Mouse (Mus musculus) T-helper 2 cell (primary cell): Measurements from ENCODE around the gene Agap1.

ENCODE experiments used
- in situ Hi-C: fragments of 300-600 bp; cut with MboI, MseI; formaldehyde crosslinking; loops from one replicate; pipeline ENCODE4 v1.15.1; 2025; ENCODE audit warnings: high pct_unique_total_duplicates

Agap1 gene

GRCm38 (mm10) chr1:89454196-89455123 lies at the start of gene Agap1:
Gene Agap1 (plus strand): TSS chr1:89454806.
- in situ Hi-C loops, result no loop called here

GRCm38 (mm10) chr1:89405991-89406390 lies 48.6 kb upstream of the Agap1 start:
- in situ Hi-C loops, result no loop called here

- in situ Hi-C loops, result no loop called here
Measured at GRCm38 (mm10) chr1:89407986-89408385, 46.6 kb upstream of the Agap1 start.

- in situ Hi-C loops, result no loop called here
Measured at GRCm38 (mm10) chr1:89413122-89413521, 41.5 kb upstream of the Agap1 start.

GRCm38 (mm10) chr1:89414563-89414962 lies 40.0 kb upstream of the Agap1 start:
- in situ Hi-C loops, result no loop called here

- in situ Hi-C loops, result no loop called here
Measured at GRCm38 (mm10) chr1:89416929-89417328, 37.7 kb upstream of the Agap1 start.

GRCm38 (mm10) chr1:89420642-89421041 lies 34.0 kb upstream of the Agap1 start:
- in situ Hi-C loops, result no loop called here

GRCm38 (mm10) chr1:89421401-89421800 lies 33.2 kb upstream of the Agap1 start:
- in situ Hi-C loops, result no loop called here

GRCm38 (mm10) chr1:89424563-89424962 lies 30.0 kb upstream of the Agap1 start:
- in situ Hi-C loops, result no loop called here

GRCm38 (mm10) chr1:89426137-89426536 lies 28.5 kb upstream of the Agap1 start:
- in situ Hi-C loops, result no loop called here

GRCm38 (mm10) chr1:89428671-89429070 lies 25.9 kb upstream of the Agap1 start:
- in situ Hi-C loops, result no loop called here

- in situ Hi-C loops, result no loop called here
Measured at GRCm38 (mm10) chr1:89429946-89430640, 24.5 kb upstream of the Agap1 start.

- in situ Hi-C loops, result no loop called here
Measured at GRCm38 (mm10) chr1:89439351-89439750, 15.3 kb upstream of the Agap1 start.

GRCm38 (mm10) chr1:89441236-89441897 lies 13.2 kb upstream of the Agap1 start:
- in situ Hi-C loops, result no loop called here

- in situ Hi-C loops, result no loop called here
Measured at GRCm38 (mm10) chr1:89443512-89443911, 11.1 kb upstream of the Agap1 start.

- in situ Hi-C loops, result no loop called here
Measured at GRCm38 (mm10) chr1:89444014-89444413, 10.6 kb upstream of the Agap1 start.

GRCm38 (mm10) chr1:89450139-89450538 lies 4.5 kb upstream of the Agap1 start:
- in situ Hi-C loops, result no loop called here

- in situ Hi-C loops, result no loop called here
Measured at GRCm38 (mm10) chr1:89452138-89452537, 2.5 kb upstream of the Agap1 start.

- in situ Hi-C loops, result no loop called here
Measured at GRCm38 (mm10) chr1:89453666-89454065, 940 bp upstream of the Agap1 start.

GRCm38 (mm10) chr1:89455421-89456091 lies 950 bp downstream of the Agap1 start:
- in situ Hi-C loops, result no loop called here

- in situ Hi-C loops, result no loop called here
Measured at GRCm38 (mm10) chr1:89456456-89456855, 1.9 kb downstream of the Agap1 start.
